Mouse (Mus musculus) ovary, postnatal 10 days (tissue): ENCODE data around the gene Acsbg1.

Experiments used
- DNase-seq: peaks from one replicate; pipeline ENCODE4 v3.0.0; 2022; ENCODE audit warnings: low spot score

The Acsbg1 gene

GRCm38 (mm10) chr9:54668455-54668854 lies 6.8 kb upstream of the Acsbg1 start:
- no peak for DNase-seq

- no peak for DNase-seq
Observed at GRCm38 (mm10) chr9:54666116-54666515, 4.4 kb upstream of the Acsbg1 start.

GRCm38 (mm10) chr9:54664358-54664757 lies 2.7 kb upstream of the Acsbg1 start:
- no peak for DNase-seq

GRCm38 (mm10) chr9:54658773-54659172 lies 2.9 kb downstream of the Acsbg1 start:
- no peak for DNase-seq

- DNase-seq, result no peak
Observed at GRCm38 (mm10) chr9:54656402-54656801, 5.3 kb downstream of the Acsbg1 start.

- DNase-seq, result no peak
Observed at GRCm38 (mm10) chr9:54655846-54656245, 5.8 kb downstream of the Acsbg1 start.

- no peak for DNase-seq
Observed at GRCm38 (mm10) chr9:54652778-54653177, 8.9 kb downstream of the Acsbg1 start.

GRCm38 (mm10) chr9:54649360-54649759 lies 12.3 kb downstream of the Acsbg1 start:
- DNase-seq, result no peak

- no peak for DNase-seq
Observed at GRCm38 (mm10) chr9:54647456-54647855, 14.2 kb downstream of the Acsbg1 start.

- DNase-seq, result no peak
Observed at GRCm38 (mm10) chr9:54646252-54646651, 15.4 kb downstream of the Acsbg1 start.

- DNase-seq, result no peak
Observed at GRCm38 (mm10) chr9:54645530-54645929, 16.1 kb downstream of the Acsbg1 start.

- no peak for DNase-seq
Observed at GRCm38 (mm10) chr9:54643179-54643578, 18.5 kb downstream of the Acsbg1 start.

- DNase-seq, result no peak
Observed at GRCm38 (mm10) chr9:54642556-54642955, 19.1 kb downstream of the Acsbg1 start.

GRCm38 (mm10) chr9:54642149-54642548 lies 19.5 kb downstream of the Acsbg1 start:
- no peak for DNase-seq

- no peak for DNase-seq
Observed at GRCm38 (mm10) chr9:54641548-54641947, 20.1 kb downstream of the Acsbg1 start.

- DNase-seq, result no peak
Observed at GRCm38 (mm10) chr9:54639192-54639591, 22.5 kb downstream of the Acsbg1 start.

GRCm38 (mm10) chr9:54637510-54638314 lies 24.0 kb downstream of the Acsbg1 start:
- DNase-seq, result no peak

GRCm38 (mm10) chr9:54633401-54633800 lies 28.3 kb downstream of the Acsbg1 start:
- DNase-seq, result no peak

GRCm38 (mm10) chr9:54630905-54631304 lies 30.8 kb downstream of the Acsbg1 start:
- no peak for DNase-seq

GRCm38 (mm10) chr9:54629613-54630261 lies 31.9 kb downstream of the Acsbg1 start:
- no peak for DNase-seq

- DNase-seq, result no peak
Observed at GRCm38 (mm10) chr9:54628752-54629151, 32.9 kb downstream of the Acsbg1 start.

GRCm38 (mm10) chr9:54627240-54627639 lies 34.4 kb downstream of the Acsbg1 start:
- no peak for DNase-seq

GRCm38 (mm10) chr9:54614182-54614850 lies 47.4 kb downstream of the Acsbg1 start:
- DNase-seq, result no peak
